Comparison of ENCODE assay signal across 21 mouse cellular contexts in genomic region chr11:72807992-72808391, GRCm38 (mm10). TPM values are rescaled to one million over a fixed set of nuclear protein-coding genes. Genes with fewer than 3 reads are reported as not detected.
DNase-seq lines count a peak whose midpoint lies in the region; ATAC-seq and TF ChIP-seq lines count a peak whose summit lies in the region.
"Had no signal": no experiment of that assay in that cellular context is flagged by ENCODE, and none has a peak within 500 bp of the region (broad histone marks: within the 10 kb centered on the region; RNA-seq: fewer than 3 reads in every experiment).

No protein-coding gene starts in this region.

- no peak overlapping the region for H3K4me2 ChIP-seq in intestine, postnatal 0 days (replicated peaks; ENCODE audit: low read depth)
- H3K4me2 ChIP-seq: embryonic facial prominence, embryonic 13.5 days; forebrain, embryonic 13.5 days; heart, embryonic 12.5 days; hindbrain, embryonic 15.5 days had no signal

- H3K9me3 ChIP-seq in intestine, postnatal 0 days (ENCODE audit: control insufficient read depth), result no peaks in the 10 kb centered on the region
- H3K9me3 ChIP-seq: embryonic facial prominence, embryonic 13.5 days; forebrain, embryonic 13.5 days; G1E; heart, embryonic 12.5 days; hindbrain, embryonic 15.5 days had no signal

- H3K4me1 ChIP-seq in embryonic fibroblast, embryonic 13.5 days (ENCODE audit: control insufficient read depth, insufficient read depth, low read length), result peaks cover 12% of the 10 kb centered on the region
- H3K4me1 ChIP-seq in intestine, postnatal 0 days (replicated peaks; ENCODE audit: control insufficient read depth, insufficient read depth, low read length), result peaks cover 21% of the 10 kb centered on the region
- H3K4me1 ChIP-seq: hindbrain, embryonic 15.5 days had no signal

- DNase-seq in lung, postnatal 14 days, result peak; percentile 5
- DNase-seq in lung, postnatal 4 days, result no peak
- no peak for DNase-seq in left cerebral cortex, adult 18-20 months (ENCODE audit: low spot score in 2 of 2)
- DNase-seq: adrenal gland, postnatal 36 days; B cell, adult 2 months; cerebellum, adult 8-10 months; cerebellum, postnatal 14 days; forebrain, postnatal 0 days; gastrocnemius, postnatal 14 days; heart, postnatal 36 days had no signal

- no peak overlapping the region for H3K4me3 ChIP-seq in embryonic fibroblast, embryonic 13.5 days (ENCODE audit: insufficient read depth, low read length)
- no peak overlapping the region for H3K4me3 ChIP-seq in intestine, postnatal 0 days (ENCODE audit: low read depth, low read length)
- H3K4me3 ChIP-seq: embryonic facial prominence, embryonic 13.5 days; forebrain, embryonic 13.5 days; heart, embryonic 12.5 days; hindbrain, embryonic 15.5 days had no signal

- H3K27me3 ChIP-seq in intestine, postnatal 0 days (replicated peaks; ENCODE audit: control insufficient read depth, insufficient read depth, low read length), result no peaks in the 10 kb centered on the region
- H3K27me3 ChIP-seq: embryonic facial prominence, embryonic 13.5 days; forebrain, embryonic 13.5 days; heart, embryonic 12.5 days; hindbrain, embryonic 15.5 days; Patski had no signal

- no peak overlapping the region for H3K9ac ChIP-seq in intestine, postnatal 0 days (ENCODE audit: low read depth, low read length)
- H3K9ac ChIP-seq: embryonic facial prominence, embryonic 13.5 days; forebrain, embryonic 13.5 days; forebrain, postnatal 0 days; heart, embryonic 12.5 days; hindbrain, embryonic 15.5 days had no signal

- 0 out of 2 replicates have a peak overlapping the region, but pooled peaks have one; percentile 31 for H3K27ac ChIP-seq in embryonic fibroblast, embryonic 13.5 days (ENCODE audit: insufficient read depth, low read length)
- no peak overlapping the region; the same call in 1 of the 2 replicates for H3K27ac ChIP-seq in intestine, postnatal 0 days (ENCODE audit: low read depth, low read length)
- H3K27ac ChIP-seq: embryonic facial prominence, embryonic 13.5 days; forebrain, embryonic 13.5 days; hindbrain, embryonic 15.5 days had no signal

- H3K36me3 ChIP-seq in intestine, postnatal 0 days (ENCODE audit: control insufficient read depth, insufficient read depth), result no peaks in the 10 kb centered on the region
- H3K36me3 ChIP-seq: embryonic facial prominence, embryonic 13.5 days; heart, embryonic 12.5 days; hindbrain, embryonic 15.5 days had no signal

- no peak for TF ChIP-seq CTCF in embryonic fibroblast, embryonic 13.5 days (IDR thresholded peaks at IDR 0.05; ENCODE audit: borderline replicate concordance, insufficient read depth, low read length)
- no peak for TF ChIP-seq CTCF in intestine, postnatal 0 days (IDR thresholded peaks at IDR 0.05; ENCODE audit: low read depth)

- 32% methylated on average over 4 of the region's 4 CpGs for WGBS in intestine, postnatal 0 days

- peak; percentile 69 for ATAC-seq in intestine, postnatal 0 days
- ATAC-seq in monocyte, adult 5-6 weeks (replicated peaks; ENCODE audit: insufficient number of reproducible peaks, low FRiP score, low TSS enrichment, poor library complexity, severe bottlenecking), result no peak
- ATAC-seq: activated CD4-positive, CD25-positive, alpha-beta regulatory T cell, adult 4 months; CD4-positive, CD25-positive, alpha-beta regulatory T cell, adult 4 months; forebrain, embryonic 13.5 days; forebrain, postnatal 0 days; Patski had no signal

- no peak for TF ChIP-seq POLR2A in embryonic fibroblast, embryonic 13.5 days (IDR thresholded peaks at IDR 0.05; ENCODE audit: low read depth, low read length)

RNA-seq across cellular contexts. Expression of gene Zzef1, which starts 12.0 kb away (rescaled TPM):
- 30.3 and 47.0 TPM in 2 replicates for polyA plus RNA-seq in embryonic fibroblast, embryonic 13.5 days (2011; ENCODE audit: insufficient read length, low read depth, missing spikeins)
- 13.9 and 17.6 TPM in 2 replicates for polyA plus RNA-seq in intestine, postnatal 0 days (2015; fragmentation: Nextera tagmentation; extraction: Ambion mirVana)
- 87.3 to 90.8 TPM (median 90.0 TPM) in 3 replicates for total RNA-seq in monocyte, adult 5-6 weeks (2017)
- total RNA-seq in left cerebral cortex, adult 18-20 months (2021), result 10 to 100 TPM; 37.3 to 43.8 TPM

RNA-seq across cellular contexts. Expression of gene Cyb5d2, which starts 12.1 kb away (rescaled TPM):
- polyA plus RNA-seq in embryonic fibroblast, embryonic 13.5 days (2011; ENCODE audit: insufficient read length, low read depth, missing spikeins), result 14.0 and 15.4 TPM in 2 replicates
- polyA plus RNA-seq in intestine, postnatal 0 days (2015; fragmentation: Nextera tagmentation; extraction: Ambion mirVana), result 3.1 and 4.0 TPM in 2 replicates
- 5.4 to 6.6 TPM (median 6.4 TPM) in 3 replicates for total RNA-seq in monocyte, adult 5-6 weeks (2017)
- 10 to 100 TPM; 17.0 to 18.3 TPM for total RNA-seq in left cerebral cortex, adult 18-20 months (2021)
